ENCODE assay signal across 19 mouse cellular contexts in the genomic region with DNA sequence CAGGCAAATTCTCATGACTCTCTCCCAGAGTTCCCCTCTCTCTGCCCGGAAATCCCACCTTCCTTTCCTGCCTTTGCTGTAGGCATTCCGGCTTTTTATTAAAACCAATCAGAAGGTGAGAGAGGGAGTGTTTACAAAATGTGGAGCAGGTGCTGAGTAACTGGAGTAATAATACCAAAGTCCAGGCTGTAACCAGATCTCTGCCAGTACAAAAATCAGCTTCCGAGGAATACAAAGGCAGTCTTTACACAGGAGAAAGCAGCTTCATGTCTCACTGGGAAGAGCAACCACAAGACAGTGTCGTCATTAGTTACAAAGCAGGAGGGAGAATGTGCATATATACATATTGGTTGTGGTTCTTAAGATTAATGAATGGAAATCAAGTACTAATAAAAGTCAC. TPM values are rescaled to one million over a fixed set of nuclear protein-coding genes. Genes with fewer than 3 reads are reported as not detected.
"Had no signal": no experiment of that assay in that cellular context is flagged by ENCODE, and none has a peak within 500 bp of the region (broad histone marks: within the 10 kb centered on the region; RNA-seq: fewer than 3 reads in every experiment).

No protein-coding gene starts in this region.

- H3K27me3 ChIP-seq: lung, embryonic 15.5 days; midbrain, embryonic 13.5 days; midbrain, embryonic 15.5 days; neural tube, embryonic 12.5 days; stomach, embryonic 15.5 days had no signal

- H3K4me2 ChIP-seq: lung, embryonic 15.5 days; midbrain, embryonic 11.5 days; midbrain, embryonic 13.5 days; midbrain, embryonic 15.5 days; neural tube, embryonic 12.5 days; stomach, embryonic 15.5 days had no signal

- DNase-seq: lung, adult 2 months; lung, postnatal 14 days; lung, postnatal 36 days; right cerebral cortex, postnatal 14 days; thymus, adult 2 months; thymus, postnatal 25 days; thymus, postnatal 4 days had no signal

- ATAC-seq: lung, postnatal 0 days; midbrain, embryonic 13.5 days; midbrain, embryonic 15.5 days had no signal

- H3K36me3 ChIP-seq: lung, embryonic 15.5 days; midbrain, embryonic 13.5 days; midbrain, embryonic 15.5 days; neural tube, embryonic 12.5 days; stomach, embryonic 15.5 days had no signal

- H3K4me1 ChIP-seq: lung, embryonic 15.5 days; midbrain, embryonic 13.5 days; midbrain, embryonic 15.5 days; neural tube, embryonic 12.5 days; stomach, embryonic 15.5 days had no signal

- H3K9ac ChIP-seq: lung, embryonic 15.5 days; midbrain, embryonic 13.5 days; midbrain, embryonic 15.5 days; neural tube, embryonic 12.5 days; stomach, embryonic 15.5 days had no signal

- H3K4me3 ChIP-seq: lung, embryonic 15.5 days; megakaryocyte, embryonic 14.5 days; midbrain, embryonic 13.5 days; midbrain, embryonic 15.5 days; neural tube, embryonic 12.5 days; stomach, embryonic 15.5 days had no signal

- H3K9me3 ChIP-seq: lung, embryonic 15.5 days; midbrain, embryonic 13.5 days; midbrain, embryonic 15.5 days; neural tube, embryonic 12.5 days; stomach, embryonic 15.5 days had no signal

- H3K27ac ChIP-seq: lung, embryonic 15.5 days; macrophage; midbrain, embryonic 13.5 days; midbrain, embryonic 15.5 days; neural tube, embryonic 12.5 days; stomach, embryonic 15.5 days; stomach, postnatal 0 days had no signal

RNA-seq across cellular contexts. Expression of a gene that starts 19.3 kb away (rescaled TPM):
- total RNA-seq: megakaryocyte progenitor cell, adult 5-6 weeks; monocyte, adult 5-6 weeks had no signal
